Mouse (Mus musculus) erythroblast, embryonic 14.5 days (primary cell): ENCODE measurements around the gene Card19.

Experiments
- GATA1 ChIP-seq: IDR thresholded peaks from 2 replicates; pipeline ENCODE4 v1.6.1; 2012; ENCODE audit warnings: low read length, inconsistent platforms, mixed read lengths
- TAL1 ChIP-seq: IDR thresholded peaks from 3 replicates; pipeline ENCODE4 v1.6.1; 2012; ENCODE audit warnings: low read length, inconsistent platforms, mixed read lengths

DNA sequence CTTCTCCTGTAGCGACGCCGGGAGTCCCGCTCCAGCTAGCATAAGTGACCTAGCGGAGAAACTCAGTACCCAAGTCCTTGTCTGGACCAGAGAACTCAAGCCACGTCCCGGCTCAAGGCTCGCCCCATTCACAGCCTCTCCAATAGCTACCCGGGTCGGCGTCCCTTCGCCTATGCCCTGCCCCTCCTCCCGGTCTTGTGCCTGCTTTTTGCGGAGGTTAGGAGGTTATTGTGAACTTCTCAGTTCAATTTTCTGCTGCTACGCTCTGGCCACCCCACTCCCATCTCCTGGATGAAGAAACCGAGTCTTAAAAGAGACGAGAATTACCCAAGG lies 349 bp upstream of the Card19 start:
- TF ChIP-seq TAL1 = no peak
- no peak for TF ChIP-seq GATA1
